Comparison of ENCODE assay signal across 25 mouse cellular contexts in the genomic region with DNA sequence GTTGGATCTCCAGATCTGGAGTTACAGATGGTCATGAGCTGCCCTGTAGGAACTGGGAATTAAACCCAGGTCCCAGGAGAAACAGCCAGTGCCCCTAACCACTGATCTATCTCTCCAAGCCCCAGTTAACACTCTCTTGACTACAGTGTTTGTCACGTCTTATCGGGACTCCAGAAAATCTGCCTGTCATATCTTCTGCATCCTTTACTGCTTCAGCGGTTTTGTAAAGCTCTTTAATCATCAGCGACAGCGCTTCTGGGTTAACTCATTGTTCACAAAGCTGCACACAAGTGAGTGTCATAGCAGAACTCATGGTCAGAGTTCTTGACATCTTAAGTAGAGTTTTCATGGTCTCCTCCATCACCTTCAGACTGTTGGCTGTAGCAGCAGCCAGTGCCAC. TPM values are rescaled to one million over a fixed set of nuclear protein-coding genes. Genes with fewer than 3 reads are reported as not detected.
DNase-seq lines count a peak whose midpoint lies in the region; ATAC-seq and TF ChIP-seq lines count a peak whose summit lies in the region.
"Had no signal": no experiment of that assay in that cellular context is flagged by ENCODE, and none has a peak within 500 bp of the region (broad histone marks: within the 10 kb centered on the region; RNA-seq: fewer than 3 reads in every experiment).

No protein-coding gene starts in this region.

- peak overlapping the region; percentile 8; the same call in 1 of the 2 replicates for H3K9ac ChIP-seq in liver, embryonic 13.5 days
- no peak overlapping the region; the same call in 1 of the 2 replicates for H3K9ac ChIP-seq in liver, embryonic 14.5 days (replicated peaks)
- no peak overlapping the region for H3K9ac ChIP-seq in liver, postnatal 0 days (replicated peaks)
- no peak overlapping the region for H3K9ac ChIP-seq in hindbrain, postnatal 0 days (replicated peaks; ENCODE audit: low read length)
- H3K9ac ChIP-seq: forebrain, embryonic 13.5 days; heart, embryonic 13.5 days; hindbrain, embryonic 14.5 days had no signal

- WGBS in liver, embryonic 13.5 days (ENCODE audit: insufficient replicate concordance), result 30% methylated on average over 5 of the region's 5 CpGs
- 35% methylated on average over 5 of the region's 5 CpGs for WGBS in liver, embryonic 14.5 days (ENCODE audit: insufficient replicate concordance)
- WGBS in liver, postnatal 0 days (ENCODE audit: insufficient replicate concordance), result 48% methylated on average over 5 of the region's 5 CpGs
- 57% methylated on average over 5 of the region's 5 CpGs for WGBS in hindbrain, postnatal 0 days

- peaks cover 85% of the 10 kb centered on the region for H3K4me1 ChIP-seq in liver, embryonic 13.5 days (replicated peaks)
- H3K4me1 ChIP-seq in G1E (ENCODE audit: insufficient read depth, low read depth, low read length), result peaks cover 44% of the 10 kb centered on the region
- peaks cover 37 to 67% of the 10 kb centered on the region in 2 experiments for H3K4me1 ChIP-seq in liver, embryonic 14.5 days (replicated peaks; ENCODE audit: control insufficient read depth in 2 of 2, insufficient read depth in 2 of 2, low read length in 1 of 2)
- peaks cover 18% of the 10 kb centered on the region for H3K4me1 ChIP-seq in liver, postnatal 0 days (ENCODE audit: insufficient read depth)
- no peaks in the 10 kb centered on the region for H3K4me1 ChIP-seq in hindbrain, postnatal 0 days (ENCODE audit: insufficient read depth, low read length)

- no peak for ATAC-seq in liver, embryonic 13.5 days (ENCODE audit: low read depth)
- peak; percentile 42 for ATAC-seq in G1E (ENCODE audit: extremely low read depth, insufficient number of reproducible peaks, low FRiP score, poor library complexity, severe bottlenecking)
- no peak for ATAC-seq in liver, embryonic 14.5 days (ENCODE audit: insufficient read depth)
- no peak for ATAC-seq in liver, postnatal 0 days
- no peak for ATAC-seq in CD4-positive, CD25-positive, alpha-beta regulatory T cell, adult 4 months
- ATAC-seq in hindbrain, postnatal 0 days, result no peak
- ATAC-seq: forebrain, embryonic 13.5 days; forebrain, embryonic 16.5 days; Patski had no signal

- no peak overlapping the region for H3K4me3 ChIP-seq in liver, embryonic 13.5 days (replicated peaks)
- H3K4me3 ChIP-seq in G1E (ENCODE audit: low read depth, low read length), result no peak overlapping the region
- H3K4me3 ChIP-seq in liver, embryonic 14.5 days (ENCODE audit: insufficient read depth in 1 of 2, low read depth in 2 of 2, low read length in 2 of 2), result no peak overlapping the region
- no peak overlapping the region for H3K4me3 ChIP-seq in liver, postnatal 0 days (ENCODE audit: low read depth, low read length)
- H3K4me3 ChIP-seq in hindbrain, postnatal 0 days (ENCODE audit: low read length), result no peak overlapping the region
- H3K4me3 ChIP-seq: forebrain, embryonic 10.5 days; forebrain, embryonic 13.5 days; gastrocnemius, adult 2 months; heart, embryonic 13.5 days had no signal

- peak; percentile 59 for TF ChIP-seq EP300 in liver, embryonic 14.5 days (IDR thresholded peaks at IDR 0.05; ENCODE audit: low read depth)
- peak; percentile 60; the same call in 1 of the 2 replicates for TF ChIP-seq EP300 in liver, postnatal 0 days (IDR thresholded peaks at IDR 0.05; ENCODE audit: low read depth)

- no peaks in the 10 kb centered on the region for H3K36me3 ChIP-seq in liver, embryonic 13.5 days
- no peaks in the 10 kb centered on the region for H3K36me3 ChIP-seq in G1E (replicated peaks)
- H3K36me3 ChIP-seq in liver, embryonic 14.5 days (replicated peaks; ENCODE audit: control insufficient read depth, insufficient read depth, low read depth), result no peaks in the 10 kb centered on the region
- H3K36me3 ChIP-seq in liver, postnatal 0 days (replicated peaks; ENCODE audit: insufficient read depth, low read length), result no peaks in the 10 kb centered on the region
- H3K36me3 ChIP-seq in hindbrain, postnatal 0 days (ENCODE audit: insufficient read depth, low read length), result no peaks in the 10 kb centered on the region
- H3K36me3 ChIP-seq: forebrain, embryonic 10.5 days; heart, embryonic 13.5 days had no signal

- no peak for DNase-seq in liver, embryonic 13.5 days
- DNase-seq in liver (no peak), G1E (ENCODE audit: low spot score) (no peak)
- DNase-seq in liver, embryonic 14.5 days (ENCODE audit: low read depth in 3 of 3, low spot score in 3 of 3), result no peak
- no peak for DNase-seq in liver, postnatal 0 days
- no peak for DNase-seq in frontal cortex, postnatal 14 days (ENCODE audit: low spot score in 2 of 2)
- no peak for DNase-seq in hindbrain, postnatal 0 days (ENCODE audit: low spot score)
- DNase-seq: adrenal gland, postnatal 14 days; cerebellum, adult 11-12 months; cerebellum, adult 8-10 months; cerebellum, postnatal 10 days; cerebellum, postnatal 36 days; gastrocnemius, adult 2 months; gastrocnemius, postnatal 14 days; heart, adult 11 months; heart, postnatal 14 days; heart, postnatal 4 days had no signal

- TF ChIP-seq CTCF in G1E (IDR thresholded peaks at IDR 0.05; ENCODE audit: low read depth, low read length), result no peak
- TF ChIP-seq CTCF in liver, embryonic 14.5 days (IDR thresholded peaks at IDR 0.05; ENCODE audit: low read depth), result no peak
- no peak for TF ChIP-seq CTCF in liver, postnatal 0 days (IDR thresholded peaks at IDR 0.05; ENCODE audit: low read depth)
- no peak for TF ChIP-seq CTCF in hindbrain, postnatal 0 days (IDR thresholded peaks at IDR 0.05; ENCODE audit: low read depth)

- H3K4me2 ChIP-seq in liver, embryonic 13.5 days, result no peak overlapping the region
- H3K4me2 ChIP-seq in liver, embryonic 14.5 days (ENCODE audit: low read depth), result no peak overlapping the region
- no peak overlapping the region for H3K4me2 ChIP-seq in liver, postnatal 0 days (ENCODE audit: low read depth, low read length)
- H3K4me2 ChIP-seq in hindbrain, postnatal 0 days (ENCODE audit: low read depth, low read length), result no peak overlapping the region
- H3K4me2 ChIP-seq: forebrain, embryonic 13.5 days; heart, embryonic 13.5 days; hindbrain, embryonic 14.5 days had no signal

- no peaks in the 10 kb centered on the region for H3K27me3 ChIP-seq in liver, embryonic 13.5 days
- peaks cover 4% of the 10 kb centered on the region; the same call in 1 of the 2 replicates for H3K27me3 ChIP-seq in G1E (ENCODE audit: insufficient read depth, low read length)
- H3K27me3 ChIP-seq in liver, embryonic 14.5 days (ENCODE audit: control insufficient read depth, insufficient read depth, low read length), result no peaks in the 10 kb centered on the region
- no peaks in the 10 kb centered on the region for H3K27me3 ChIP-seq in liver, postnatal 0 days (ENCODE audit: insufficient read depth, low read length)
- no peaks in the 10 kb centered on the region for H3K27me3 ChIP-seq in hindbrain, postnatal 0 days (ENCODE audit: insufficient read depth, low read length)
- H3K27me3 ChIP-seq: forebrain, embryonic 13.5 days; heart, embryonic 13.5 days; Patski had no signal

- peak overlapping the region; percentile 58; the same call in 1 of the 2 replicates for H3K27ac ChIP-seq in liver, embryonic 13.5 days
- H3K27ac ChIP-seq in liver, embryonic 14.5 days, result no peak overlapping the region
- H3K27ac ChIP-seq in liver, postnatal 0 days (ENCODE audit: low read depth), result no peak overlapping the region
- no peak overlapping the region for H3K27ac ChIP-seq in hindbrain, postnatal 0 days
- H3K27ac ChIP-seq: forebrain, embryonic 10.5 days; forebrain, embryonic 13.5 days; gastrocnemius, adult 2 months; heart, embryonic 13.5 days; hindbrain, embryonic 14.5 days had no signal

- H3K9me3 ChIP-seq in liver, embryonic 13.5 days (replicated peaks), result no peaks in the 10 kb centered on the region
- no peaks in the 10 kb centered on the region for H3K9me3 ChIP-seq in G1E (replicated peaks)
- H3K9me3 ChIP-seq in liver, embryonic 14.5 days (ENCODE audit: control insufficient read depth, low read length), result no peaks in the 10 kb centered on the region
- no peaks in the 10 kb centered on the region for H3K9me3 ChIP-seq in liver, postnatal 0 days (ENCODE audit: low read length)
- no peaks in the 10 kb centered on the region for H3K9me3 ChIP-seq in hindbrain, postnatal 0 days (ENCODE audit: low read length)
- H3K9me3 ChIP-seq: forebrain, embryonic 10.5 days; forebrain, embryonic 13.5 days; heart, embryonic 13.5 days had no signal

RNA-seq across cellular contexts. Expression of a gene that starts 22.1 kb away (rescaled TPM):
- polyA plus RNA-seq in liver, embryonic 13.5 days (2015; fragmentation: Nextera tagmentation; extraction: Ambion mirVana), result 0.06 TPM in 2 replicates
- total RNA-seq in G1E (2014; fragmentation: Nextera tagmentation) (not detected in 2 replicates), G1E (2017) (0.06 and 0.11 TPM in 2 replicates)
- polyA plus RNA-seq in G1E (2012), result not detected in 2 replicates
- 0.01 TPM in 2 replicates for polyA plus RNA-seq in liver, embryonic 14.5 days (2012; rRNA removed)
- polyA plus RNA-seq in liver, embryonic 14.5 days (2014; fragmentation: Nextera tagmentation; extraction: Ambion mirVana), result not detected in 2 replicates
- 0.05 and 0.07 TPM in 2 replicates for polyA plus RNA-seq in liver, postnatal 0 days (2015; fragmentation: Nextera tagmentation; extraction: Ambion mirVana)
- polyA plus RNA-seq in CD4-positive, CD25-positive, alpha-beta regulatory T cell, adult 4 months (2017; shearing (Covaris generic)), result not detected
- total RNA-seq in hindbrain, postnatal 0 days (2014; rRNA removed), result 3.7 and 5.2 TPM in 2 replicates
- 3.4 and 3.5 TPM in 2 replicates for polyA plus RNA-seq in hindbrain, postnatal 0 days (2015; fragmentation: Nextera tagmentation; extraction: Ambion mirVana)
- total RNA-seq: gastrocnemius, adult 2 months; gastrocnemius, postnatal 14 days had no signal
- polyA plus RNA-seq: C2C12, Patski had no signal
